Mouse (Mus musculus) midbrain, embryonic 16.5 days (tissue): Measurements from ENCODE around the gene Gm26558. TPM values are rescaled to one million over a fixed set of nuclear protein-coding genes. Genes with fewer than 3 reads are reported as not detected.

Source experiments
- ATAC-seq: fragments of 200-750 bp; cut with Nextera tagmentation; 2 replicates; pipeline ENCODE4 v1.8.0; 2017; ENCODE audit warnings: moderate TSS enrichment
- H3K27ac ChIP-seq: fragments of 300-500 bp; sonication (generic); 2 replicates; pipeline ENCODE4 v1.5.1; 2014; ENCODE audit warnings: mild to moderate bottlenecking, low read length, mixed read lengths
- H3K27me3 ChIP-seq: fragments of 300-500 bp; sonication (generic); 2 replicates; pipeline ENCODE4 v1.6.1; 2014; ENCODE audit warnings: low read depth, low read length, mixed read lengths; ENCODE audit not compliant: control insufficient read depth, insufficient read depth
- H3K36me3 ChIP-seq: fragments of 300-500 bp; sonication (generic); 2 replicates; pipeline ENCODE4 v1.6.1; 2014; ENCODE audit warnings: mild to moderate bottlenecking, low read length, moderate library complexity, mixed read lengths; ENCODE audit not compliant: control insufficient read depth, insufficient read depth
- H3K4me1 ChIP-seq: fragments of 300-500 bp; sonication (generic); 2 replicates; pipeline ENCODE4 v1.6.1; 2014; ENCODE audit warnings: mild to moderate bottlenecking, low read length, mixed read lengths; ENCODE audit not compliant: control insufficient read depth, insufficient read depth
- H3K4me2 ChIP-seq: fragments of 300-500 bp; sonication (generic); 2 replicates; pipeline ENCODE4 v1.6.1; 2014; ENCODE audit warnings: mild to moderate bottlenecking, low read length, mixed read lengths
- H3K4me3 ChIP-seq: fragments of 300-500 bp; sonication (generic); 2 replicates; pipeline ENCODE4 v1.5.1; 2014; ENCODE audit warnings: low read depth, mild to moderate bottlenecking, low read length, moderate library complexity, mixed read lengths
- H3K9ac ChIP-seq: fragments of 300-500 bp; sonication (generic); 2 replicates; pipeline ENCODE4 v1.6.1; 2014; ENCODE audit warnings: low read depth, low read length, mixed read lengths
- H3K9me3 ChIP-seq: fragments of 300-500 bp; sonication (generic); replicated peaks from 2 replicates; pipeline ENCODE4 v1.6.1; 2014; ENCODE audit warnings: mild to moderate bottlenecking, low read length, mixed read lengths; ENCODE audit not compliant: control insufficient read depth, poor library complexity, severe bottlenecking
- WGBS: fragments of 180-500 bp; shearing (Covaris S2); extraction: QIAGEN DNeasy Blood & Tissue Kit; methylation state at CpG from one replicate; pipeline ENCODE4 v1.1.7; 2014; 5-methylcytosine and 5-hydroxymethylcytosine counted together
- polyA plus RNA-seq: library from polyadenylated mRNA; unstranded; fragments of >200 nt; fragmentation: Nextera tagmentation; extraction: Ambion mirVana; gene quantifications from 2 replicates; pipeline ENCODE4 v1.2.1, GENCODE M21; 2015

Gm26558 gene
- polyA plus RNA-seq, result 3.1 and 3.5 TPM in 2 replicates

DNA sequence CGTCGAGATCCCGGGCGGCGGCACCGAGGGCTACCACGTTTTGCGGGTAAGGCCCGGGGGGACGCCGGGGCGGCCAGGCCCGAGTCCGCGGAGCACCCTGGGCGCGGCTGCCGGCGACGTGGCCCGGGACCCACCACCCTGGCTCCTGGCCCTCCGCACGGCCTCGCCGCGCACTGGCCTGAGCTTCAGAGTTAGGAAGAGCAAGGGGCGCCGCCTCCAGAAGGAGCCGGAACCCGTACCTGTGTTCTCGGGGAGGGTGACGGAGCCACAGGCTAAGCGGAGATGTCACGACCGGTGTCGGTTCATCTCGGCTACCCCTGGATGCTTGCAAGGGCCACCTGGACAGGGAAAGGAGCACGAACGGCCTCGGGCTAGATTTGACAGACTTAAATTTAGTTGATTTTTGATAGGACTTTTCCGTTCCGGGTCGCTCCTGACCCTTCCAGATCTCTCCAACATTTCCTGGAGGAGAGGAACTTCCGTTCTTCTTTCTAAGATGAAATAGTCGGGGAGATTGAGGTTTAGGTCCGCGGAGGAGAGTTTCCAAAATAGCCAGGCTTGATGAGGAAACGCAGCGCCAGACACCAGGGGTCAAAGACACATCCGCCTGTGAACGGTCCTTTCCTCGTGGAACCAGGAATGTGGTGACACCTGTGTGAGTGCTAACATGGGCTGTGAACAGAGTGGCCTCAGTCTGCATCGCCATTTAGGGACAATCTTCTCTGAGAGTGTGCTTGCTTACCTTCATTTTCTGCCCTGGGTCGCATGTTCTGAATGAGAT, at the start of gene Gm26558:
Gene Gm26558, minus strand, starts transcription at position 394 of the 781 bp plus-strand sequence.
- ATAC-seq, result peak; percentile 83

DNA sequence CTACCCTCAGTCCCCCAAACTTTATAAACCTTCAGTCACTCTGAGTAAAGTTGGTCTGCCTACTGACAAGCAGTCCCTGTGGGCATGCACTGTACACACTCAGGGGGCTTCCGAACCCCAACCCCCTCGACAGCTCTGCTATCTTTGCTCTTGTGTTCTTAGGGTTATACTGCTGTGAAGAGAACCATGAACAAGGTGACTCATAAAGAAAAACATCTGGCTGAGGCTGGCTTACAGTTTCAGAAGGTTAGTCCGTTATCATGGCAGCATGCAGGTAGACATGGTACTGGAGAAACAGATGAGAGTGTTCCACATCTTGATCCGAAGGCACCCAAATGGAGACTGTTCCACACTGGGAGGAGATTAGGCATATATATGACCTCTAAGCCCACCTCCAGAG, 49.0 kb upstream of the Gm26558 start:
- Histone ChIP-seq H3K4me2 (no peak overlapping the region), H3K9ac (no peak overlapping the region), H3K4me1 (no peaks in the 10 kb centered on the region), H3K4me3 (no peak overlapping the region), H3K36me3 (peaks cover 8% of the 10 kb centered on the region; the same call in 1 of the 2 replicates), H3K27me3 (no peaks in the 10 kb centered on the region), H3K9me3 (no peaks in the 10 kb centered on the region), H3K27ac (no peak overlapping the region)
- ATAC-seq, result no peak
- WGBS, result 94% methylated on average over 4 of the region's 4 CpGs

More for the DNA sequence above, at the start of gene Gm26558:
- Histone ChIP-seq H3K4me1 (peaks cover 19% of the 10 kb centered on the region), H3K27me3 (no peaks in the 10 kb centered on the region; the same call in 1 of the 2 replicates), H3K4me2 (peak within 1 kb of the TSS; percentile 95), H3K4me3 (peak within 1 kb of the TSS; percentile 95), H3K9ac (peak within 1 kb of the TSS; percentile 92), H3K27ac (peak within 1 kb of the TSS; percentile 87), H3K9me3 (no peaks in the 10 kb centered on the region), H3K36me3 (no peaks in the 10 kb centered on the region)
- WGBS, result under 1% methylated on average over 54 of the region's 54 CpGs

- Histone ChIP-seq H3K36me3 (peaks cover 2% of the 10 kb centered on the region; the same call in 1 of the 2 replicates), H3K4me1 (no peaks in the 10 kb centered on the region; the same call in 1 of the 2 replicates), H3K27ac (no peak overlapping the region), H3K4me3 (no peak overlapping the region), H3K27me3 (no peaks in the 10 kb centered on the region), H3K9me3 (no peaks in the 10 kb centered on the region), H3K9ac (no peak overlapping the region), H3K4me2 (no peak overlapping the region)
- WGBS, result 98% methylated on average over 7 of the region's 7 CpGs
- ATAC-seq, result no peak
Observed at GRCm38 (mm10) chr2:70710236-70710635, 48.3 kb upstream of the Gm26558 start.

GRCm38 (mm10) chr2:70708986-70709730, 47.2 kb upstream of the Gm26558 start:
- Histone ChIP-seq H3K4me3 (no peak overlapping the region), H3K9me3 (no peaks in the 10 kb centered on the region), H3K27me3 (no peaks in the 10 kb centered on the region), H3K9ac (no peak overlapping the region), H3K4me2 (no peak overlapping the region), H3K27ac (no peak overlapping the region), H3K36me3 (0 out of 2 replicates have a peak, but pooled peaks cover 2% of the 10 kb centered on the region), H3K4me1 (peaks cover 7% of the 10 kb centered on the region; the same call in 1 of the 2 replicates)
- ATAC-seq, result no peak
- WGBS, result 81% methylated on average over 13 of the region's 13 CpGs

DNA sequence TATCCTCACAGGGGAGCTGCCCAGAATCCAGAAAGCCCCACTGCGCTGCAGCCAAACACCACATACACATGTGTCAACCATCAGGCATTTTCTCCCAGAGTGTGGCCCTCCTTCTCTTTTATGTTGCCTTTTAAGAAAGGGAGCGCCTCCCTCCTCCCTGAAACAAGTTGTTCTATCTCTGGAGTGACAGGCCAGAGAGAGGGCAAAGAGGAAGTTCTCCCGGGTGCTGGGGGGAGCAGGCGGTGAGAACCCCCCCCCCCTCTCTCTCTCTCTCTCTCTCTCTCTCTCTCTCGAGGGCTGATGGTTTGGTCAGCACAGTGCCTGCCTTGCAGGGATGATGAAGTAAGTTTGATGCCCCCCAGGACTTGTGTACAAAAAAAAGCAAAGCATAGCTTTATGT, 40.5 kb upstream of the Gm26558 start:
- Histone ChIP-seq H3K9ac (no peak overlapping the region), H3K4me2 (no peak overlapping the region), H3K4me3 (no peak overlapping the region), H3K27me3 (no peaks in the 10 kb centered on the region), H3K27ac (no peak overlapping the region), H3K36me3 (no peaks in the 10 kb centered on the region), H3K9me3 (0 out of 2 replicates have a peak, but pooled peaks cover 2% of the 10 kb centered on the region), H3K4me1 (peaks cover 7% of the 10 kb centered on the region; the same call in 1 of the 2 replicates)
- WGBS, result 65% methylated on average over 5 of the region's 5 CpGs
- ATAC-seq, result no peak

- no peak for ATAC-seq
- Histone ChIP-seq H3K36me3 (no peaks in the 10 kb centered on the region), H3K27me3 (no peaks in the 10 kb centered on the region), H3K4me1 (peaks cover 7% of the 10 kb centered on the region; the same call in 1 of the 2 replicates), H3K9me3 (0 out of 2 replicates have a peak, but pooled peaks cover 2% of the 10 kb centered on the region), H3K4me2 (no peak overlapping the region), H3K4me3 (no peak overlapping the region), H3K27ac (no peak overlapping the region), H3K9ac (no peak overlapping the region)
- WGBS, result 71% methylated on average over 9 of the region's 9 CpGs
Observed at GRCm38 (mm10) chr2:70701571-70701970, 39.7 kb upstream of the Gm26558 start.

DNA sequence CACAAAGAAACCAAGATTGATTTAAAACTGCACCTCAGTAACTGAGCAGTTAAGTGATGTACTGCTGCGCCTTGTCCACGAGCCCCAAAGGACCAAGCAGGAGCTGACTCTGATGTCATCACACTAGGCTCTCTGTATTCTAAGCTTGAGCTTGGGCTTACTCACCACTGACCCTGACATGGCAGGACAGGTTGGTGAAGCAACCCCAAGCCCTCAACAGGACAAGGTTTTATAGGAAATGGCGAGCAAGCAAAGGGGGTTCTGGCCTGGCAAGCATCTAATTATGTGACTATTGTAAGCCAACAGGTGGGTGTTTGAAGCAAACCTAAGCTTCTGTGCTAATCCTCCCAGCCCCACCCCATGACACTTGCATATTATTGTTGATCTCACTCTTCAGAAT, 38.9 kb upstream of the Gm26558 start:
- Histone ChIP-seq H3K27ac (no peak overlapping the region), H3K4me3 (no peak overlapping the region), H3K4me2 (no peak overlapping the region), H3K9me3 (0 out of 2 replicates have a peak, but pooled peaks cover 2% of the 10 kb centered on the region), H3K9ac (no peak overlapping the region), H3K4me1 (peaks cover 7% of the 10 kb centered on the region; the same call in 1 of the 2 replicates), H3K36me3 (no peaks in the 10 kb centered on the region), H3K27me3 (no peaks in the 10 kb centered on the region)
- 93% methylated on average over 3 of the region's 3 CpGs for WGBS
- ATAC-seq, result no peak

DNA sequence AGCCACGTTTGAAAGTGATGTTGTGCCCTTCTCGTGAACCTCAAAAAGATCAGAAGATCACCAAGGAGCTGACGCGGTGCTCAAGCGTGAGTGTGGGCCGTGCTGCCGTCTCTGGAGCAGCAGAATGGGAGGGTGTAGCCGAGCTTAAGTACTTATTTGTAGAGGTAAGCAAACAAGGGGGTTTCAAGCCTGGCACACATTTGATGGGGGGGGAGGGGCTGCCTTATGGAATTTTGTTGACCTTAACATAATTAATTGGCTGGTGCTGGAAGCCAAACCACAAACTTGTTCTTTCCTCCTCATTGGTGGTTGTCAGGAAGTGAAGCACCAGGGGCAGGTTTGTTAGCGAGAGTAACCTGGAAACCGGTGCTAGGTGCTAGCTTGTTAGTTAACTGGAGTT, 33.8 kb upstream of the Gm26558 start:
- Histone ChIP-seq H3K4me3 (no peak overlapping the region), H3K27me3 (no peaks in the 10 kb centered on the region), H3K9me3 (0 out of 2 replicates have a peak, but pooled peaks cover 2% of the 10 kb centered on the region), H3K4me2 (no peak overlapping the region), H3K9ac (no peak overlapping the region), H3K36me3 (peaks cover 15% of the 10 kb centered on the region; the same call in 1 of the 2 replicates), H3K4me1 (no peaks in the 10 kb centered on the region), H3K27ac (no peak overlapping the region)
- ATAC-seq, result no peak
- WGBS, result 90% methylated on average over 10 of the region's 10 CpGs
